In the genomic region with DNA sequence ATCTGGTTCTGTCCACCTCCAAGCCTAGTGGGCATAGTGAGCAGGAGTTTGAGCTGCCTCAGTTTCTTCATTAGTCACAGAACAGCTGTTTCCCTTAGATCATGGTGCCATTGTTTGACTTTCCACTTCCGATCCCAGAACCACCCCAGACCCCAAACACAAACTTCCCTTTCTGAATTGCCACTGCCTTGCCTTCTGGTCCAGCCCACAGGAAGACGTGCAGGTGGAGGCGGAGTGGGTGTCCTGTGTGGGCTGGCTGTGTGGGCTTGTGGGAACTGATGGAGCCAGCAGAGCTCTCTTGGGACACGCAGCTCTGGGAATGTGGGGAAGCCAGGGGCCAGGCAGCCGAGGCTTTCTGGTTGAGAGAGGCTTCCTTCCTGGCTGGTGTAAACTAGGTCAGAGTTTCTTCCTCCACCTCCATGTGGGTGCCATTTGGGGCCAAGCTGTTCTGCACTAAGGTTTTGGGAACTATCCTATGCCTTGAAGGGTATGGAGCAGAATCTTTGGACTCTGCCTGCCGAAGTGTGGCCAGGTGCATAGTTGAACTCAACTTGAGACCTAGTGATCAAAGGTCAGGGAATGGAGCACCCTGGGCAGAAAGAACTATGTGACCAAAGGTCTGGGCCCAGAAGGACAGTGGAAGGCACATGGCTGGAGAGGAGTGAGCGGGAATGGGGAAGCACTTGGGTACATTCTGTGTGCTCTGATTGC, we compare ENCODE assay signal across 9 mouse cellular contexts. TPM values are rescaled to one million over a fixed set of nuclear protein-coding genes. Genes with fewer than 3 reads are reported as not detected.
DNase-seq lines count a peak whose midpoint lies in the region; ATAC-seq lines count a peak whose summit lies in the region.
"Had no signal": no experiment of that assay in that cellular context is flagged by ENCODE, and none has a peak within 500 bp of the region (broad histone marks: within the 10 kb centered on the region; RNA-seq: fewer than 3 reads in every experiment).

No protein-coding gene starts in this region.

- H3K9me3 ChIP-seq in hindbrain, embryonic 10.5 days = no peaks in the 10 kb centered on the region
- H3K9me3 ChIP-seq in hindbrain, embryonic 11.5 days (ENCODE audit: control insufficient read depth, low read length) = no peaks in the 10 kb centered on the region
- no peaks in the 10 kb centered on the region for H3K9me3 ChIP-seq in heart, embryonic 15.5 days (replicated peaks)

- peaks cover 69% of the 10 kb centered on the region for H3K4me1 ChIP-seq in hindbrain, embryonic 10.5 days (replicated peaks)
- peaks cover 8% of the 10 kb centered on the region for H3K4me1 ChIP-seq in hindbrain, embryonic 11.5 days (replicated peaks; ENCODE audit: control insufficient read depth, insufficient read depth, low read length)
- H3K4me1 ChIP-seq in brown adipose tissue, adult 24 weeks (ENCODE audit: control insufficient read depth, insufficient read depth, insufficient read length, low read length) = peaks cover 35% of the 10 kb centered on the region
- H3K4me1 ChIP-seq in heart, embryonic 15.5 days (replicated peaks) = peaks cover 62% of the 10 kb centered on the region

- WGBS in hindbrain, embryonic 10.5 days = 86% methylated on average over 7 of the region's 7 CpGs
- 75% methylated on average over 7 of the region's 7 CpGs for WGBS in hindbrain, embryonic 11.5 days
- 65% methylated on average over 7 of the region's 7 CpGs for WGBS in heart, embryonic 15.5 days

- H3K27me3 ChIP-seq in hindbrain, embryonic 10.5 days (ENCODE audit: insufficient read depth, poor library complexity, severe bottlenecking) = no peaks in the 10 kb centered on the region
- H3K27me3 ChIP-seq in hindbrain, embryonic 11.5 days (ENCODE audit: control insufficient read depth, insufficient read depth, low read length) = no peaks in the 10 kb centered on the region
- no peaks in the 10 kb centered on the region for H3K27me3 ChIP-seq in heart, embryonic 15.5 days

- no peak for ATAC-seq in hindbrain, embryonic 11.5 days (ENCODE audit: low FRiP score)
- no peak for ATAC-seq in heart, embryonic 15.5 days (replicated peaks; ENCODE audit: insufficient number of reproducible peaks, insufficient read depth, low FRiP score, low read depth)

- DNase-seq in hindbrain, embryonic 10.5 days (ENCODE audit: low spot score) = no peak
- DNase-seq in hindbrain, embryonic 11.5 days (ENCODE audit: low spot score) = no peak
- peak; percentile 74 for DNase-seq in kidney, postnatal 14 days
- no peak for DNase-seq in right cerebral cortex, postnatal 14 days
- no peak for DNase-seq in spleen, postnatal 10 days (ENCODE audit: low spot score in 2 of 2)
- DNase-seq in embryo, embryonic 11 days = no peak

- H3K36me3 ChIP-seq in hindbrain, embryonic 10.5 days = peaks cover 56% of the 10 kb centered on the region
- peaks cover 7% of the 10 kb centered on the region; the same call in 1 of the 2 replicates for H3K36me3 ChIP-seq in hindbrain, embryonic 11.5 days (ENCODE audit: control insufficient read depth, insufficient read depth, low read length)
- H3K36me3 ChIP-seq in heart, embryonic 15.5 days = peaks cover 29% of the 10 kb centered on the region

- no peak overlapping the region for H3K9ac ChIP-seq in hindbrain, embryonic 11.5 days (ENCODE audit: low read depth, low read length)
- 0 out of 2 replicates have a peak overlapping the region, but pooled peaks have one; percentile 11 for H3K9ac ChIP-seq in heart, embryonic 15.5 days

- H3K4me3 ChIP-seq in hindbrain, embryonic 10.5 days = peak overlapping the region; percentile 1; the same call in 1 of the 2 replicates
- no peak overlapping the region for H3K4me3 ChIP-seq in hindbrain, embryonic 11.5 days (ENCODE audit: low read depth, low read length)
- H3K4me3 ChIP-seq in brown adipose tissue, adult 24 weeks (ENCODE audit: insufficient read depth, low read depth, low read length) = no peak overlapping the region
- 0 out of 2 replicates have a peak overlapping the region, but pooled peaks have one; percentile 2 for H3K4me3 ChIP-seq in heart, embryonic 15.5 days
- H3K4me3 ChIP-seq: erythroblast, embryonic 14.5 days had no signal

- H3K4me2 ChIP-seq in hindbrain, embryonic 11.5 days (replicated peaks; ENCODE audit: low read depth, low read length) = no peak overlapping the region
- H3K4me2 ChIP-seq in heart, embryonic 15.5 days = peak overlapping the region; percentile 91

- H3K27ac ChIP-seq in hindbrain, embryonic 10.5 days = peak overlapping the region; percentile 46; the same call in 1 of the 2 replicates
- no peak overlapping the region for H3K27ac ChIP-seq in hindbrain, embryonic 11.5 days (ENCODE audit: low read depth, low read length)
- peak overlapping the region; percentile 78 for H3K27ac ChIP-seq in brown adipose tissue, adult 24 weeks (replicated peaks; ENCODE audit: low read depth, low read length)
- peak overlapping the region; percentile 54 for H3K27ac ChIP-seq in heart, embryonic 15.5 days

RNA-seq across cellular contexts. Expression of a gene that starts 3.9 kb away (rescaled TPM):
- polyA plus RNA-seq in hindbrain, embryonic 10.5 days (2016; fragmentation: Nextera tagmentation; extraction: Ambion mirVana) = 88.8 and 127 TPM in 2 replicates
- polyA plus RNA-seq in hindbrain, embryonic 11.5 days (2014; fragmentation: Nextera tagmentation; extraction: Ambion mirVana) = 71.4 and 71.6 TPM in 2 replicates
- polyA plus RNA-seq in brown adipose tissue, adult 24 weeks (2012; ENCODE audit: insufficient read depth, insufficient read length, missing spikeins) = 15.6 and 17.6 TPM in 2 replicates
- 66.8 and 75.0 TPM in 2 replicates for polyA plus RNA-seq in heart, embryonic 15.5 days (2015; fragmentation: Nextera tagmentation; extraction: Ambion mirVana)

RNA-seq across cellular contexts. Expression of a gene that starts 9.1 kb away (rescaled TPM):
- polyA plus RNA-seq in hindbrain, embryonic 10.5 days (2016; fragmentation: Nextera tagmentation; extraction: Ambion mirVana) = 84.0 and 94.7 TPM in 2 replicates
- polyA plus RNA-seq in hindbrain, embryonic 11.5 days (2014; fragmentation: Nextera tagmentation; extraction: Ambion mirVana) = 96.5 and 113 TPM in 2 replicates
- polyA plus RNA-seq in brown adipose tissue, adult 24 weeks (2012; ENCODE audit: insufficient read depth, insufficient read length, missing spikeins) = 6.4 and 7.7 TPM in 2 replicates
- polyA plus RNA-seq in heart, embryonic 15.5 days (2015; fragmentation: Nextera tagmentation; extraction: Ambion mirVana) = 34.0 and 43.3 TPM in 2 replicates

Comparison
In these comparisons a context has a peak if more than half of its experiments do, and no peak if none do; other contexts are left out.
1. H3K4me3 ChIP-seq: peak in hindbrain, embryonic 10.5 days (single experiment) and heart, embryonic 15.5 days (single experiment); none in hindbrain, embryonic 11.5 days (single experiment) and brown adipose tissue, adult 24 weeks (single experiment).